Mouse (Mus musculus): ENCODE results near the gene Tsnax.

Tsnax gene

GRCm38 (mm10) chr8:125080388-125081344 is 67.9 kb downstream of the Tsnax start:
- DNase-seq (ENCODE audit: low read depth, low spot score), result no peak

- DNase-seq (ENCODE audit: low read depth, low spot score), result no peak
These were observed 70.9 kb downstream of the Tsnax start for GRCm38 (mm10) chr8:125083746-125084145.

Measured in R1 (cell line).